In genomic region chr7:108993230-108993629, GRCm38 (mm10) we compare ENCODE assay signal across 11 mouse cellular contexts. TPM values are rescaled to one million over a fixed set of nuclear protein-coding genes. Genes with fewer than 3 reads are reported as not detected.
DNase-seq lines count a peak whose midpoint lies in the region; ATAC-seq and TF ChIP-seq lines count a peak whose summit lies in the region.
"Had no signal": no experiment of that assay in that cellular context is flagged by ENCODE, and none has a peak within 500 bp of the region (broad histone marks: within the 10 kb centered on the region; RNA-seq: fewer than 3 reads in every experiment).

No protein-coding gene starts in this region.

- no peak for TF ChIP-seq POLR2A in thymus, adult 2 months (IDR thresholded peaks at IDR 0.05; ENCODE audit: control insufficient read depth, extremely low read depth, insufficient read depth, low read length, poor library complexity)

- no peak overlapping the region for H3K27ac ChIP-seq in thymus, adult 2 months (ENCODE audit: control insufficient read depth, insufficient read depth, low read length)
- no peak overlapping the region for H3K27ac ChIP-seq in midbrain, embryonic 14.5 days (replicated peaks; ENCODE audit: low read depth, low read length)
- H3K27ac ChIP-seq: neural tube, embryonic 13.5 days had no signal

- ATAC-seq in midbrain, embryonic 14.5 days (ENCODE audit: low FRiP score, low TSS enrichment), result no peak
- ATAC-seq: forebrain, postnatal 0 days had no signal

- no peak overlapping the region for H3K4me2 ChIP-seq in midbrain, embryonic 14.5 days (ENCODE audit: low read length)
- H3K4me2 ChIP-seq: neural tube, embryonic 13.5 days had no signal

- no peaks in the 10 kb centered on the region for H3K9me3 ChIP-seq in midbrain, embryonic 14.5 days (ENCODE audit: control insufficient read depth, low read length)
- H3K9me3 ChIP-seq: neural tube, embryonic 13.5 days had no signal

- DNase-seq in kidney, adult 9 months, result peak; percentile 19
- DNase-seq in kidney, adult 18-20 months, result no peak
- peak; percentile 39 to 62 for DNase-seq in adrenal gland, postnatal 36 days
- peak; percentile 72 to 75 for DNase-seq in heart, postnatal 10 days
- DNase-seq in lung, postnatal 10 days, result peak; percentile 80
- DNase-seq in layer of hippocampus, adult 18-20 months (ENCODE audit: low spot score in 2 of 2), result no peak
- DNase-seq in thymus, adult 2 months, result no peak
- DNase-seq in midbrain, embryonic 14.5 days, result no peak
- DNase-seq: forebrain, postnatal 0 days; thymus, postnatal 36 days had no signal

- TF ChIP-seq CTCF in thymus, adult 2 months (IDR thresholded peaks at IDR 0.05; ENCODE audit: borderline replicate concordance, control insufficient read depth, extremely low read depth, insufficient read depth, low read length, poor library complexity), result no peak

- no peaks in the 10 kb centered on the region for H3K27me3 ChIP-seq in thymus, adult 2 months (ENCODE audit: control insufficient read depth, insufficient read depth, low read length)
- H3K27me3 ChIP-seq in midbrain, embryonic 14.5 days (ENCODE audit: control insufficient read depth, insufficient read depth, low read length), result no peaks in the 10 kb centered on the region
- H3K27me3 ChIP-seq: neural tube, embryonic 13.5 days had no signal

- no peak overlapping the region for H3K9ac ChIP-seq in midbrain, embryonic 14.5 days (replicated peaks; ENCODE audit: low read length)
- H3K9ac ChIP-seq: forebrain, postnatal 0 days; neural tube, embryonic 13.5 days had no signal

- H3K4me1 ChIP-seq in thymus, adult 2 months (replicated peaks; ENCODE audit: control insufficient read depth, insufficient read depth, low read length), result no peaks in the 10 kb centered on the region
- peaks cover 2% of the 10 kb centered on the region; the same call in 1 of the 2 replicates for H3K4me1 ChIP-seq in midbrain, embryonic 14.5 days (ENCODE audit: control insufficient read depth, insufficient read depth, low read length)
- H3K4me1 ChIP-seq: neural tube, embryonic 13.5 days had no signal

- no peaks in the 10 kb centered on the region for H3K36me3 ChIP-seq in thymus, adult 2 months (ENCODE audit: control insufficient read depth, insufficient read depth, low read length)
- H3K36me3 ChIP-seq in midbrain, embryonic 14.5 days (ENCODE audit: control insufficient read depth, insufficient read depth, low read length), result no peaks in the 10 kb centered on the region
- H3K36me3 ChIP-seq: neural tube, embryonic 13.5 days had no signal

- WGBS in thymus, adult 2 months, result 89% methylated on average over 7 of the region's 7 CpGs
- WGBS in midbrain, embryonic 14.5 days, result 82% methylated on average over 7 of the region's 7 CpGs

- intact Hi-C loops in heart, postnatal 10 days (cut with DNase I), result no loop called here

- H3K4me3 ChIP-seq in thymus, adult 2 months (ENCODE audit: control insufficient read depth, insufficient read depth, low read length), result no peak overlapping the region
- no peak overlapping the region for H3K4me3 ChIP-seq in midbrain, embryonic 14.5 days (replicated peaks; ENCODE audit: low read depth, low read length)
- H3K4me3 ChIP-seq: neural tube, embryonic 13.5 days had no signal

RNA-seq across cellular contexts. Expression of gene Tub, which starts 43.1 kb away (rescaled TPM):
- 10 to 100 TPM; 21.1 to 38.1 TPM for total RNA-seq in adrenal gland, postnatal 36 days (2021)
- under 1 TPM; 0.50 to 0.53 TPM for total RNA-seq in heart, postnatal 10 days (2021)
- 100 to 1,000 TPM; 179 TPM for total RNA-seq in layer of hippocampus, adult 18-20 months (2021)
- polyA plus RNA-seq in thymus, adult 2 months (2012; rRNA removed), result 0.54 and 0.66 TPM in 2 replicates
- polyA plus RNA-seq in midbrain, embryonic 14.5 days (2014; fragmentation: Nextera tagmentation; extraction: Ambion mirVana), result 39.3 and 47.4 TPM in 2 replicates

RNA-seq across cellular contexts. Expression of gene Eif3f, which starts 59.0 kb away (rescaled TPM):
- 100 to 1,000 TPM; 132 to 147 TPM for total RNA-seq in adrenal gland, postnatal 36 days (2021)
- 100 to 1,000 TPM; 112 to 117 TPM for total RNA-seq in heart, postnatal 10 days (2021)
- total RNA-seq in layer of hippocampus, adult 18-20 months (2021), result 100 to 1,000 TPM; 101 to 103 TPM
- polyA plus RNA-seq in thymus, adult 2 months (2012; rRNA removed), result 161 and 309 TPM in 2 replicates
- 81.3 and 94.1 TPM in 2 replicates for polyA plus RNA-seq in midbrain, embryonic 14.5 days (2014; fragmentation: Nextera tagmentation; extraction: Ambion mirVana)

Comparison
In these comparisons a context has a peak if more than half of its experiments do, and no peak if none do; other contexts are left out.
1. DNase-seq: peak in kidney, adult 9 months (single experiment), adrenal gland, postnatal 36 days (2 of 2), heart, postnatal 10 days (2 of 2) and lung, postnatal 10 days (single experiment); none in kidney, adult 18-20 months (single experiment), layer of hippocampus, adult 18-20 months (0 of 2), thymus, adult 2 months (single experiment) and midbrain, embryonic 14.5 days (single experiment).
2. RNA of gene Tub, which starts 43.1 kb away (total RNA-seq): 179 TPM in layer of hippocampus, adult 18-20 months and 21.1 to 38.1 TPM in adrenal gland, postnatal 36 days; 0.50 to 0.53 TPM in heart, postnatal 10 days; every median in the first group is over 10 times any median in the second.